Mouse (Mus musculus) adrenal gland (tissue): ENCODE data around the gene Lrguk.

Source experiments
- intact Hi-C: fragments of 180-260 bp; cut with DNase I; formaldehyde crosslinking; loops from one replicate; pipeline ENCODE4 v1.15.1; 2025

Gene Lrguk

GRCm38 (mm10) chr6:34049433-34049832 is 20.2 kb downstream of the Lrguk start:
- intact Hi-C loops = loop anchor here (10.0 kb wide), 1 partner anchor 225 kb away; no protein-coding TSS in a partner anchor

GRCm38 (mm10) chr6:34059741-34060140 is 30.5 kb downstream of the Lrguk start:
- intact Hi-C loops = no loop called here

- intact Hi-C loops = no loop called here
Observed at GRCm38 (mm10) chr6:34066790-34067189, 37.5 kb downstream of the Lrguk start.

- intact Hi-C loops = no loop called here
Observed at GRCm38 (mm10) chr6:34067271-34067670, 38.0 kb downstream of the Lrguk start.

GRCm38 (mm10) chr6:34071936-34072335 is 42.7 kb downstream of the Lrguk start:
- intact Hi-C loops = loop anchor here (5.0 kb wide), 2 partner anchors 120 to 205 kb away; no protein-coding TSS in a partner anchor

GRCm38 (mm10) chr6:34073931-34074442 is 44.7 kb downstream of the Lrguk start:
- intact Hi-C loops = loop anchor here (5.0 kb wide), 2 partner anchors 118 to 203 kb away; no protein-coding TSS in a partner anchor

GRCm38 (mm10) chr6:34075520-34075919 is 46.3 kb downstream of the Lrguk start:
- intact Hi-C loops = no loop called here

GRCm38 (mm10) chr6:34083471-34083870 is 54.2 kb downstream of the Lrguk start:
- intact Hi-C loops = no loop called here

- intact Hi-C loops = no loop called here
Observed at GRCm38 (mm10) chr6:34087701-34088100, 58.5 kb downstream of the Lrguk start.

- intact Hi-C loops = no loop called here
Observed at GRCm38 (mm10) chr6:34088986-34089385, 59.7 kb downstream of the Lrguk start.

- intact Hi-C loops = no loop called here
Observed at GRCm38 (mm10) chr6:34091537-34091936, 62.3 kb downstream of the Lrguk start.

- intact Hi-C loops = no loop called here
Observed at GRCm38 (mm10) chr6:34096274-34096673, 67.0 kb downstream of the Lrguk start.

- intact Hi-C loops = no loop called here
Observed at GRCm38 (mm10) chr6:34096905-34097304, 67.7 kb downstream of the Lrguk start.

GRCm38 (mm10) chr6:34099725-34100124 is 70.5 kb downstream of the Lrguk start:
- intact Hi-C loops = no loop called here

- intact Hi-C loops = no loop called here
Observed at GRCm38 (mm10) chr6:34101531-34102396, 72.5 kb downstream of the Lrguk start.

- intact Hi-C loops = no loop called here
Observed at GRCm38 (mm10) chr6:34103251-34103920, 74.1 kb downstream of the Lrguk start.

GRCm38 (mm10) chr6:34110571-34110970 is 81.3 kb downstream of the Lrguk start:
- intact Hi-C loops = no loop called here

- intact Hi-C loops = no loop called here
Observed at GRCm38 (mm10) chr6:34111406-34111805, 82.2 kb downstream of the Lrguk start.

- intact Hi-C loops = no loop called here
Observed at GRCm38 (mm10) chr6:34116838-34117478, 87.7 kb downstream of the Lrguk start.

- intact Hi-C loops = no loop called here
Observed at GRCm38 (mm10) chr6:34124401-34124800, 95.2 kb downstream of the Lrguk start.

GRCm38 (mm10) chr6:34129261-34129660 is 100.0 kb downstream of the Lrguk start:
- intact Hi-C loops = no loop called here

- intact Hi-C loops = no loop called here
Observed at GRCm38 (mm10) chr6:34132391-34132790, 103.1 kb downstream of the Lrguk start.
